Mouse (Mus musculus): Measurements from ENCODE around the gene Tmprss2. TPM values are rescaled to one million over a fixed set of nuclear protein-coding genes. Genes with fewer than 3 reads are reported as not detected.

The Tmprss2 gene
- polyA plus RNA-seq, 2 experiments, result 1.8 to 1.9 TPM

DNA sequence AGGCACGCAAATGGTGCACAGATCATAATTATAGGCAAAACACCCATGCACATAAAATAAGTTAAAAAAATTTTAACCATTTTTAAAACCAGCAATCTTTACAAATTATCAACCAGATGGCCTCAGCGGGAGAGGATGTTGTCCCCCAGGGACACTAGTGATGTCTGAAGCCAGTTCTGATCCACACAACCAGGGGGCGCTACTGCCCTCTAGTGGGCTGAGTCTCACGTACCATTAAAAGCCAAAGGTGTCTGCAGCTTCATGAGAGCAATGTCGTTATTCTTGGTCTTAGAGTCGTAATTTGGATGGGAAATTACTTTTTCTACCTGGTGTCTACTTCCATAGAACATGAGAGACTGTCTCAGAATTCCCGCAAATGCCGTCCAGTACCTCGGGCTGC is 42.3 kb downstream of the Tmprss2 start:
- no peak overlapping the region for H3K4me3 ChIP-seq (replicated peaks; ENCODE audit: low read length)
- TF ChIP-seq POLR2A (IDR thresholded peaks at IDR 0.05; ENCODE audit: borderline replicate concordance, extremely low read depth, insufficient read depth, insufficient read length), result no peak
- no peak overlapping the region for H3K27ac ChIP-seq (replicated peaks; ENCODE audit: low read depth, low read length)
- DNase-seq (ENCODE audit: low spot score), result no peak
- no peaks in the 10 kb centered on the region for H3K4me1 ChIP-seq (ENCODE audit: control insufficient read depth, insufficient read depth, low read length)
- WGBS, result 58% methylated on average over 9 of the region's 9 CpGs
- H3K4me2 ChIP-seq (replicated peaks; ENCODE audit: low read depth, low read length, severe bottlenecking), result no peak overlapping the region
- ATAC-seq (ENCODE audit: low FRiP score, low read depth), result no peak
- H3K27me3 ChIP-seq (ENCODE audit: control insufficient read depth, insufficient read depth, low read length), result no peaks in the 10 kb centered on the region
- no peak overlapping the region for H3K9ac ChIP-seq (ENCODE audit: low read depth, low read length, severe bottlenecking)
- H3K36me3 ChIP-seq (ENCODE audit: control insufficient read depth, insufficient read depth, low read length), result no peaks in the 10 kb centered on the region
- H3K9me3 ChIP-seq (ENCODE audit: control insufficient read depth, low read length), result no peaks in the 10 kb centered on the region

DNA sequence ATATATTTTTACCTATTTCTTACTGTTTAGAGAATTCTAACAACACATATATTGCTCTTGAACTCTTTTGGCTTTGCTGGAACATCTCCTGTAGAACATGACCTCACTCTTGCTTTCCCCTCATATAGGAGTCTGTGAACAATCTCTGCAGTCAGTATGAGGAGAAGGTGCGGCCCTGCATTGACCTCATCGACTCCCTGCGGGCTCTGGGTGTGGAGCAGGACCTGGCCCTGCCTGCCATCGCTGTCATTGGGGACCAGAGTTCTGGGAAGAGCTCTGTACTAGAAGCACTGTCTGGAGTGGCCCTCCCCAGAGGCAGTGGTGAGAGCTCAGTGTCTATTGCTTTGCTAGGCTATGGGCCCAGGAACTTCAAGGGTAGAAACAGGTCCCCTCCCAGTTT is 66.7 kb downstream of the Tmprss2 start:
- DNase-seq (ENCODE audit: low spot score) (no peak), ATAC-seq (ENCODE audit: low FRiP score, low read depth) (no peak)
- no peaks in the 10 kb centered on the region for H3K9me3 ChIP-seq (ENCODE audit: control insufficient read depth, low read length)
- 83% methylated on average over 4 of the region's 4 CpGs for WGBS
- H3K4me3 ChIP-seq (replicated peaks; ENCODE audit: low read length), result no peak overlapping the region
- no peak for TF ChIP-seq POLR2A (IDR thresholded peaks at IDR 0.05; ENCODE audit: borderline replicate concordance, extremely low read depth, insufficient read depth, insufficient read length)
- no peak overlapping the region for H3K9ac ChIP-seq (ENCODE audit: low read depth, low read length, severe bottlenecking)
- H3K27me3 ChIP-seq (ENCODE audit: control insufficient read depth, insufficient read depth, low read length), result no peaks in the 10 kb centered on the region
- no peak overlapping the region for H3K27ac ChIP-seq (replicated peaks; ENCODE audit: low read depth, low read length)
- no peaks in the 10 kb centered on the region for H3K4me1 ChIP-seq (ENCODE audit: control insufficient read depth, insufficient read depth, low read length)
- H3K4me2 ChIP-seq (replicated peaks; ENCODE audit: low read depth, low read length, severe bottlenecking), result no peak overlapping the region
- H3K36me3 ChIP-seq (ENCODE audit: control insufficient read depth, insufficient read depth, low read length), result no peaks in the 10 kb centered on the region

DNA sequence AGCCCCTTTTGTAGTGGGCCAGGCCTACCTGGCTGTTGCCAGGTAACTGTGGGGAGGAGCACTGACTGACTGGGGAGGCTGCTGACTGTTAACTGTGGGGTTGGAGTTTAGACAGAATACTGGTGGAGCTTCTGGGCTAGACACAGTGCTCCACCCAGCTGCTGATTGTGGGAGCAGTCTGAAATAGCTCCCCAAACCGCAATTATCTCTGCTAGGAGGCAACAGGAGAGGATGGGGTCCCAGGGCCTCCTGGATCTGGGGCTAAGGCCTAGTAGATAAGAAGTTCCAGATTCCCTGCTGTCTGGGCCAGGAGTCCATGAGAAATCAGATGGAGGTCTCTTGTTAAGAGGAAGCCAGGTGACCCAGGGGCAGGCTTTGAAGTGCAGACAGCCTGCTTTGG is 74.1 kb downstream of the Tmprss2 start:
- H3K4me1 ChIP-seq (ENCODE audit: control insufficient read depth, insufficient read depth, low read length), result peaks cover 19% of the 10 kb centered on the region
- H3K27ac ChIP-seq (replicated peaks; ENCODE audit: low read depth, low read length), result no peak overlapping the region
- H3K36me3 ChIP-seq (ENCODE audit: control insufficient read depth, insufficient read depth, low read length), result no peaks in the 10 kb centered on the region
- no peaks in the 10 kb centered on the region for H3K9me3 ChIP-seq (ENCODE audit: control insufficient read depth, low read length)
- H3K9ac ChIP-seq (ENCODE audit: low read depth, low read length, severe bottlenecking), result no peak overlapping the region
- 33% methylated on average over 1 of the region's 1 CpGs for WGBS
- no peak overlapping the region for H3K4me2 ChIP-seq (replicated peaks; ENCODE audit: low read depth, low read length, severe bottlenecking)
- H3K27me3 ChIP-seq (ENCODE audit: control insufficient read depth, insufficient read depth, low read length), result no peaks in the 10 kb centered on the region
- DNase-seq (ENCODE audit: low spot score), result no peak
- no peak for ATAC-seq (ENCODE audit: low FRiP score, low read depth)
- no peak for TF ChIP-seq POLR2A (IDR thresholded peaks at IDR 0.05; ENCODE audit: borderline replicate concordance, extremely low read depth, insufficient read depth, insufficient read length)
- no peak overlapping the region for H3K4me3 ChIP-seq (replicated peaks; ENCODE audit: low read length)

DNA sequence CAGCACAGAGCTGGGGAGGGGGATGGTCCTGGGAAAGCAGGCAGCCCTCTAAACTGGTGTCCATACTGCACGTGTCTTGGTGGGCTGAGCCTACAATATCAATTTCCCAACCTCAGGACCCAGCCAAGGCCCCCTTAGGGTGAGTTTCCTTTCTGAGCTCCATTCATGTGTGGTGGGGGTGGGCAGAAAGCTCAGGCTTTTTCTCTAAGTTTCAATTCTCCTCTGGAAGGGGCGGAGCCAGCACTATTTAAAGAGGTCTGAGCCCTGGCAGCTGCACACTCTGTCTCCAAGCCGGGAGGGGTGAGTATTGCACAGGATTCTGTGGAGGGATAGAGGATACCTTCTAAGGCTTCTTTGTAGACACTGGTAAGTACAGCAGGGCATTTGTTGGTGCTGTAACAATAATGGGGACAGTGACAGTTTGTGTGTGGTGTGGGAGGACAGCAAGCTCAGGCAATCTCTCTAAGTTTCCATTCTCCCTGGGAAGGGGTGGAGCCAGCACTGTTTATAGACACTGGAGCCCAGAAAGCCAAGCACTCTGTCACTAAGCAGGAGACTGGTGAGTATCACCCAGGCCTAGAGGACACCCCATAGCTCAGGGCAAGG is 75.1 kb downstream of the Tmprss2 start:
- no peaks in the 10 kb centered on the region for H3K27me3 ChIP-seq (ENCODE audit: control insufficient read depth, insufficient read depth, low read length)
- no peak overlapping the region for H3K9ac ChIP-seq (ENCODE audit: low read depth, low read length, severe bottlenecking)
- 7% methylated on average over 3 of the region's 3 CpGs for WGBS
- 0 out of 2 replicates have a peak, but pooled peaks have one; percentile 15 for TF ChIP-seq POLR2A (IDR thresholded peaks at IDR 0.05; ENCODE audit: borderline replicate concordance, extremely low read depth, insufficient read depth, insufficient read length)
- H3K27ac ChIP-seq (replicated peaks; ENCODE audit: low read depth, low read length), result peak overlapping the region; percentile 70; the same call in 1 of the 2 replicates
- H3K4me3 ChIP-seq (replicated peaks; ENCODE audit: low read length), result no peak overlapping the region
- ATAC-seq (ENCODE audit: low FRiP score, low read depth) (peak; percentile 85), DNase-seq (ENCODE audit: low spot score) (peak; percentile 71)
- no peaks in the 10 kb centered on the region for H3K9me3 ChIP-seq (ENCODE audit: control insufficient read depth, low read length)
- no peaks in the 10 kb centered on the region for H3K36me3 ChIP-seq (ENCODE audit: control insufficient read depth, insufficient read depth, low read length)
- peaks cover 19% of the 10 kb centered on the region for H3K4me1 ChIP-seq (ENCODE audit: control insufficient read depth, insufficient read depth, low read length)
- peak overlapping the region; percentile 31 for H3K4me2 ChIP-seq (replicated peaks; ENCODE audit: low read depth, low read length, severe bottlenecking)

DNA sequence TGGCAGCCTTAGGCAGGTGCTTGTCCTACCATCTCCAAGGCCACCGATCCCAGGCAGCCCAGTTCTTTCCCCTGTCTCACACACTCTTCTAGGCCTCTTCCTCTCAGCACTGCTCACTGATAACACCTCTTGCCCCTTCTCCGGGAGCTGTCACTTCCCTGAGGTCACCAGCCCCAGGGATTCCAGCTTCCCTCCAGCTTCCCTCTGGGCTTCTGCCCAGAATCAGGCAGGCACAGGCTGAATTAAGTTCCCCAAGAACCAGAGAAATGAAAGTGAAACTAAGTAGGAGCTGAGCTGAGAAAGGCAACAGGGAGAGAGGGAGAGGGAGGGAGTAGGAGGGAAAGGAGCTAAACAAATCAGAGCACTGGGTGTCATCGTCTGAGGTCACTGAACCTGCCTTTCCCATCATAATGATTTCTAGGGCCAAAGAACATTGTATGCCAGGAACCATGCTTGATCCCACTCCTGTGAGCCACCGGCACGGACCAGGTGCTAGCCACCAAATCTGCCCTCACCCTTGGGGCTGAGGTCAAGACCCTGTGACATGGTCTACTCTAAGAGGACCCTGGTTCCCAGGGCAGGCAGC is 76.0 kb downstream of the Tmprss2 start:
- WGBS, result 43% methylated on average over 5 of the region's 5 CpGs
- Histone ChIP-seq H3K27ac (replicated peaks; ENCODE audit: low read depth, low read length) (peak overlapping the region; percentile 70; the same call in 1 of the 2 replicates), H3K9ac (ENCODE audit: low read depth, low read length, severe bottlenecking) (0 out of 2 replicates have a peak overlapping the region, but pooled peaks have one; percentile 16), H3K4me3 (replicated peaks; ENCODE audit: low read length) (no peak overlapping the region), H3K36me3 (ENCODE audit: control insufficient read depth, insufficient read depth, low read length) (no peaks in the 10 kb centered on the region), H3K4me2 (replicated peaks; ENCODE audit: low read depth, low read length, severe bottlenecking) (peak overlapping the region; percentile 30), H3K9me3 (ENCODE audit: control insufficient read depth, low read length) (no peaks in the 10 kb centered on the region), H3K27me3 (ENCODE audit: control insufficient read depth, insufficient read depth, low read length) (no peaks in the 10 kb centered on the region), H3K4me1 (ENCODE audit: control insufficient read depth, insufficient read depth, low read length) (peaks cover 19% of the 10 kb centered on the region)
- 0 out of 2 replicates have a peak, but pooled peaks have one; percentile 16 for ATAC-seq (ENCODE audit: low FRiP score, low read depth)
- no peak for TF ChIP-seq POLR2A (IDR thresholded peaks at IDR 0.05; ENCODE audit: borderline replicate concordance, extremely low read depth, insufficient read depth, insufficient read length)
- DNase-seq (ENCODE audit: low spot score), result peak; percentile 28

Data from limb, embryonic 14.5 days (tissue).